Mouse (Mus musculus): ENCODE results near the gene Osbpl10. TPM values are rescaled to one million over a fixed set of nuclear protein-coding genes. Genes with fewer than 3 reads are reported as not detected.

Gene Osbpl10
- polyA plus RNA-seq, 1 experiment = not detected

DNA sequence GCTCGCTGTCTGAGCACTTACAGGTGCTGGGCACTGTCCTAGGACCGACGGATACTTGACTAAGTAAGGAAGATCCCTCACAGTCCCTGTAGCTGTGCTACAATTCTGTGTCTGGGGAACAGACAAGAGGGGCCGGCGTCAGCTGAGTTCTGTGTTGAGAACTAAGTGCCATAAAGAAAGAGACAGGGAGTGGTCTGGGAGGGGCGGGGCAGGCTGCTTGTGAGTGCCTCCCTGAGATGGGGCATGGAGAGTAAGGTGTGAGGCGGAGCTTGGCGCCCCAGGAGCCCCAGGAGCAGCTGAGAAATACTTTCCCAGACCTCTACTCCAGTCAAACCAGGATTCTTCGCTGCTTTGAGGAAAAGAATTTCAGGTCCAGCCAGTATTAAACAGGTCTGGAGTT is 239.6 kb downstream of the Osbpl10 start:
- WGBS = 61% methylated on average over 9 of the region's 9 CpGs
- TF ChIP-seq POLR2A (IDR thresholded peaks at IDR 0.05; ENCODE audit: insufficient read depth, low read depth, low read length) (no peak), CTCF (IDR thresholded peaks at IDR 0.05; ENCODE audit: insufficient read depth, low read depth, low read length) (no peak)
- Histone ChIP-seq H3K27ac (ENCODE audit: insufficient read depth, low read depth, low read length) (no peak overlapping the region), H3K4me1 (ENCODE audit: control insufficient read depth, insufficient read depth, low read length) (no peaks in the 10 kb centered on the region), H3K4me3 (ENCODE audit: insufficient read depth, low read depth, low read length) (no peak overlapping the region)

GRCm38 (mm10) chr9:115220466-115220865 is 242.1 kb downstream of the Osbpl10 start:
- no peak for TF ChIP-seq POLR2A (IDR thresholded peaks at IDR 0.05; ENCODE audit: insufficient read depth, low read depth, low read length)
- no peak for TF ChIP-seq CTCF (IDR thresholded peaks at IDR 0.05; ENCODE audit: insufficient read depth, low read depth, low read length)
- WGBS = 71% methylated on average over 7 of the region's 7 CpGs

GRCm38 (mm10) chr9:115221265-115221664 is 242.9 kb downstream of the Osbpl10 start:
- WGBS = 97% methylated on average over 7 of the region's 7 CpGs
- H3K4me1 ChIP-seq (ENCODE audit: control insufficient read depth, insufficient read depth, low read length) = no peaks in the 10 kb centered on the region
- TF ChIP-seq POLR2A (IDR thresholded peaks at IDR 0.05; ENCODE audit: insufficient read depth, low read depth, low read length) (no peak), CTCF (IDR thresholded peaks at IDR 0.05; ENCODE audit: insufficient read depth, low read depth, low read length) (no peak)
- H3K4me3 ChIP-seq (ENCODE audit: insufficient read depth, low read depth, low read length) = no peak overlapping the region
- H3K27ac ChIP-seq (ENCODE audit: insufficient read depth, low read depth, low read length) = no peak overlapping the region

More at GRCm38 (mm10) chr9:115220466-115220865, 242.1 kb downstream of the Osbpl10 start:
- Histone ChIP-seq H3K27ac (ENCODE audit: insufficient read depth, low read depth, low read length) (no peak overlapping the region), H3K4me3 (ENCODE audit: insufficient read depth, low read depth, low read length) (no peak overlapping the region), H3K4me1 (ENCODE audit: control insufficient read depth, insufficient read depth, low read length) (no peaks in the 10 kb centered on the region)

DNA sequence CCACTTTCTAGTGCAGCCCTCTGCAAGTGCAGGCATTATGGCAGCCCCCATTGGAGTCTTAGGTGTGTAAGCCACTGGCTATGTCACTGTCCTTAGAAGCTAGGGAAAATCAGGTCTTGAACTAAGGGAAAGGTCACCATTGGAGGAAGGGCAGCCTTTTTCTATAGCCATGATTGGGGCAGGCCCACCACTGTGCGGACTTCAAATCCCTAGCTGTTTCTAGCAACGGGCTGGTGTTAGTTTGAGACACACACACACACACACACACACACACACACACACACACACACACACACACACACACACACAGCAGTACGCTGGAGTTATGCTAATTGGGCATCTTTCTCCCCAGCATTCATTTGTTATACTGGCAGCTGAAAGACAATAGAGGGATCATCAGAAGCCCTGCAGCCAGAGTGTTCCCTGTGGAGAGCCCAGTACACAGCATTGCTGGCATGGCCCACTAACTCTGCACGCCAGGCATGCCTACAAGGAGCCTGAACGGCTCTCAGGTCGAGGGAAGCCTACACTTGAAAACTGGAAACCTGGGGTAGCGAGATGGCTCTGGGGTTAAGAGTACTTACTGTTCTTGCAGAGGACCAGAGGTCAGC is 246.5 kb downstream of the Osbpl10 start:
- Histone ChIP-seq H3K4me3 (ENCODE audit: insufficient read depth, low read depth, low read length) (no peak overlapping the region), H3K27ac (ENCODE audit: insufficient read depth, low read depth, low read length) (no peak overlapping the region), H3K4me1 (ENCODE audit: control insufficient read depth, insufficient read depth, low read length) (no peaks in the 10 kb centered on the region)
- 63% methylated on average over 7 of the region's 7 CpGs for WGBS
- TF ChIP-seq CTCF (IDR thresholded peaks at IDR 0.05; ENCODE audit: insufficient read depth, low read depth, low read length) (no peak), POLR2A (IDR thresholded peaks at IDR 0.05; ENCODE audit: insufficient read depth, low read depth, low read length) (no peak)

DNA sequence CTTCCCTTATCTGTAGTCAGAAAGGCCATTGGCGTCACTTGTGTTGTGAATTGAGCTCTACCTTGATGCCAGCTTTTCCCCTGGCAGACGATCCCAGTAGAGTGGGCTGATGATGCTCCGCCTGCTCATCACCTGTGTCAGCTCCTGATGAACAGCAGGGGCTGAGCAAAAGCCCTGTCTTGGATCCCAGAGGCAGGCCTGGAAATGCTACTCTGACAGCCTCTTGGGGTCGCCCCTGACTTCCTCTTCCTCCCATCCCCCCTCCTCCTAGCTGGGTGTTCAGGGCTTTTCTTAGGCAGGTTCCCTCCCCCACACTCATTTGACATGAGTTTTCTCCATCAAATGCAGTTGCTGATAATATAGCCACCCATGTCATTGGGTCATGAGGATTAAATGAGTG is 250.8 kb downstream of the Osbpl10 start:
- Histone ChIP-seq H3K27ac (ENCODE audit: insufficient read depth, low read depth, low read length) (no peak overlapping the region), H3K4me1 (ENCODE audit: control insufficient read depth, insufficient read depth, low read length) (no peaks in the 10 kb centered on the region), H3K4me3 (ENCODE audit: insufficient read depth, low read depth, low read length) (no peak overlapping the region)
- TF ChIP-seq POLR2A (IDR thresholded peaks at IDR 0.05; ENCODE audit: insufficient read depth, low read depth, low read length) (no peak), CTCF (IDR thresholded peaks at IDR 0.05; ENCODE audit: insufficient read depth, low read depth, low read length) (no peak)
- WGBS = 89% methylated on average over 4 of the region's 4 CpGs

GRCm38 (mm10) chr9:115229676-115230075 is 251.3 kb downstream of the Osbpl10 start:
- TF ChIP-seq POLR2A (IDR thresholded peaks at IDR 0.05; ENCODE audit: insufficient read depth, low read depth, low read length) (no peak), CTCF (IDR thresholded peaks at IDR 0.05; ENCODE audit: insufficient read depth, low read depth, low read length) (no peak)
- Histone ChIP-seq H3K27ac (ENCODE audit: insufficient read depth, low read depth, low read length) (no peak overlapping the region), H3K4me1 (ENCODE audit: control insufficient read depth, insufficient read depth, low read length) (no peaks in the 10 kb centered on the region), H3K4me3 (ENCODE audit: insufficient read depth, low read depth, low read length) (no peak overlapping the region)
- 88% methylated on average over 10 of the region's 10 CpGs for WGBS

DNA sequence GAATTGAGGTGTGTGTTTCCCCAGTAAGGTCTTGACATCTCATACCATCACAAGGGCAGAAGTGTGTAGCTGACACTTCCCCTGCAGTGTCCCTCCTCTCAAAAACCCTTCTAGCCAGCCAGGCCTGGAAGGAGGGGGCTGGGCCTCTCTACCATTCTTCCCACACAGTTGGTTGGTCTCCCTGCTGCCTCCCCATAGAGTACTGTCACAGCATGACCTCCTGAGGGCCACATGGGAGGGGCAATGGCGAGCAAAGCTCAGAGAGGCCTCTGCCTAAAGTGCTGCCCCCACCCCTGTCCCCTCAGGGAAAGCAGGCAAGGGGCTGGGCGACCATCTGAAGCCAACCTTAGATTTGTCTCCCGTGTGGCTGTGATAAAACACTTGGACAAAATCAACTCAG is 251.8 kb downstream of the Osbpl10 start:
- no peaks in the 10 kb centered on the region for H3K4me1 ChIP-seq (ENCODE audit: control insufficient read depth, insufficient read depth, low read length)
- TF ChIP-seq POLR2A (IDR thresholded peaks at IDR 0.05; ENCODE audit: insufficient read depth, low read depth, low read length) (no peak), CTCF (IDR thresholded peaks at IDR 0.05; ENCODE audit: insufficient read depth, low read depth, low read length) (no peak)
- H3K27ac ChIP-seq (ENCODE audit: insufficient read depth, low read depth, low read length) = no peak overlapping the region
- WGBS = 63% methylated on average over 3 of the region's 3 CpGs
- H3K4me3 ChIP-seq (ENCODE audit: insufficient read depth, low read depth, low read length) = no peak overlapping the region

- Histone ChIP-seq H3K27ac (ENCODE audit: insufficient read depth, low read depth, low read length) (no peak overlapping the region), H3K4me3 (ENCODE audit: insufficient read depth, low read depth, low read length) (no peak overlapping the region), H3K4me1 (ENCODE audit: control insufficient read depth, insufficient read depth, low read length) (peaks cover 3% of the 10 kb centered on the region; the same call in 1 of the 2 replicates)
- WGBS = 88% methylated on average over 3 of the region's 3 CpGs
- TF ChIP-seq POLR2A (IDR thresholded peaks at IDR 0.05; ENCODE audit: insufficient read depth, low read depth, low read length) = no peak
- TF ChIP-seq CTCF (IDR thresholded peaks at IDR 0.05; ENCODE audit: insufficient read depth, low read depth, low read length) = no peak
Observed at GRCm38 (mm10) chr9:115231476-115231875, 253.1 kb downstream of the Osbpl10 start.

GRCm38 (mm10) chr9:115233721-115234120 is 255.4 kb downstream of the Osbpl10 start:
- H3K27ac ChIP-seq (ENCODE audit: insufficient read depth, low read depth, low read length) = no peak overlapping the region
- WGBS = 90% methylated on average over 5 of the region's 5 CpGs
- TF ChIP-seq CTCF (IDR thresholded peaks at IDR 0.05; ENCODE audit: insufficient read depth, low read depth, low read length) (no peak), POLR2A (IDR thresholded peaks at IDR 0.05; ENCODE audit: insufficient read depth, low read depth, low read length) (no peak)

More at GRCm38 (mm10) chr9:115233721-115234120, 255.4 kb downstream of the Osbpl10 start:
- peaks cover 4% of the 10 kb centered on the region; the same call in 1 of the 2 replicates for H3K4me1 ChIP-seq (ENCODE audit: control insufficient read depth, insufficient read depth, low read length)
- no peak overlapping the region for H3K4me3 ChIP-seq (ENCODE audit: insufficient read depth, low read depth, low read length)
